Mouse (Mus musculus) ES-E14 (cell line): ENCODE data around the gene Glmp. TPM values are rescaled to one million over a fixed set of nuclear protein-coding genes. Genes with fewer than 3 reads are reported as not detected.
"Not testable (repeated sequence)": the region's sequence is repeated elsewhere in the genome, so short reads cannot be mapped to it uniquely, and the experiment has no call there.

ENCODE experiments used
- DNase-seq: peaks from one replicate; pipeline ENCODE4 v3.0.0-alpha.2; 2013; ENCODE audit warnings: low read depth, low spot score
- H3K27ac ChIP-seq: 2 replicates; pipeline ENCODE4 v1.5.1; 2012; ENCODE audit warnings: low read depth, mild to moderate bottlenecking, low read length, moderate library complexity, mixed read lengths; ENCODE audit not compliant: poor library complexity, insufficient read depth, severe bottlenecking
- H3K36me3 ChIP-seq: 2 replicates; pipeline ENCODE4 v1.6.1; 2012; ENCODE audit warnings: mild to moderate bottlenecking, low read length, moderate library complexity, mixed read lengths; ENCODE audit not compliant: control insufficient read depth, poor library complexity, insufficient read depth, severe bottlenecking
- H3K4me1 ChIP-seq, 2 experiments: fragments of 150-350 bp in 1 of 2; sonication (generic) in 1 of 2; 2 replicates each; pipeline ENCODE4 v1.6.1; 2012; ENCODE audit warnings: low read length in 2 of 2, mild to moderate bottlenecking in 1 of 2, mixed read lengths in 1 of 2; ENCODE audit not compliant: control insufficient read depth in 2 of 2, insufficient read depth in 2 of 2, poor library complexity in 1 of 2
- H3K4me3 ChIP-seq, 2 experiments: fragments of 150-350 bp in 1 of 2; sonication (generic) in 1 of 2; 2 replicates each; pipeline ENCODE4 v1.5.1; 2012; ENCODE audit warnings: low read length in 2 of 2, low read depth in 1 of 2, mild to moderate bottlenecking in 1 of 2, mixed read lengths in 1 of 2; ENCODE audit not compliant: insufficient read depth in 1 of 2, poor library complexity in 1 of 2, severe bottlenecking in 1 of 2
- H3K9ac ChIP-seq: 2 replicates; pipeline ENCODE4 v1.6.1; 2012; ENCODE audit warnings: low read depth, mild to moderate bottlenecking, low read length, mixed read lengths; ENCODE audit not compliant: poor library complexity, insufficient read depth, severe bottlenecking
- H3K9me3 ChIP-seq: fragments of 150-350 bp; sonication (generic); 2 replicates; pipeline ENCODE4 v1.6.1; 2012; ENCODE audit warnings: low read depth, mild to moderate bottlenecking, low read length; ENCODE audit not compliant: control insufficient read depth, insufficient read depth
- in situ Hi-C, 2 experiments: fragments of 600-800 bp; cut with MboI; formaldehyde crosslinking; loops; one replicate each; pipeline ENCODE4 v1.15.1; 2025; ENCODE audit warnings: low sequenced_read_pairs in 2 of 2, inconsistent platforms in 1 of 2; ENCODE audit not compliant: unreplicated experiment in 2 of 2
- total RNA-seq: library from RNA; depleted of rRNA; stranded (reverse); fragments of 300-350 nt; gene quantifications from 2 replicates; pipeline ENCODE4 v1.2.3, GENCODE M21; 2012; rRNA removed

The Glmp gene
- total RNA-seq, 1 experiment, result 147 TPM

DNA sequence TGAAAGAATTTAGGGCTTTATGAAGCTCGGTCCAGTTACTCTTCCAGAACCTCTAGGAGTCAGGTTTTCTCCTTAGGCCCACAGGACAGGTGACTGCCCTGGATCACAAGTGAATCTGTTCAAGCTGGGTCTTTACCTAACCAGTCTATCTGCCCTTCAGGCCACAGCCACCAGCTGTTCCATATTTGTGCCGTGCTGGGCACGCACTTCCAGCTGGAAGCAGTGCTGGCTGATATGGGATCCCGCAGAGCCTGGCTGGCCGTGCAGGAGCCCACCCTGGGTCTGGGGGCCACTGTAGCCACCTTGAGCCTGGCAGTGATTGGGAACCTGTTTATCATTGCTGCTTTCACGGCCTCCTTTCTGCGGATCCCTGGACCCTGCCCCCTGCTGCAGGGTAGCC lies 51.8 kb downstream of the Glmp start:
- H3K27ac ChIP-seq, H3K9me3 ChIP-seq, DNase-seq, in situ Hi-C loops, H3K4me3 ChIP-seq, H3K36me3 ChIP-seq, H3K4me1 ChIP-seq, H3K9ac ChIP-seq: not testable (repeated sequence)

DNA sequence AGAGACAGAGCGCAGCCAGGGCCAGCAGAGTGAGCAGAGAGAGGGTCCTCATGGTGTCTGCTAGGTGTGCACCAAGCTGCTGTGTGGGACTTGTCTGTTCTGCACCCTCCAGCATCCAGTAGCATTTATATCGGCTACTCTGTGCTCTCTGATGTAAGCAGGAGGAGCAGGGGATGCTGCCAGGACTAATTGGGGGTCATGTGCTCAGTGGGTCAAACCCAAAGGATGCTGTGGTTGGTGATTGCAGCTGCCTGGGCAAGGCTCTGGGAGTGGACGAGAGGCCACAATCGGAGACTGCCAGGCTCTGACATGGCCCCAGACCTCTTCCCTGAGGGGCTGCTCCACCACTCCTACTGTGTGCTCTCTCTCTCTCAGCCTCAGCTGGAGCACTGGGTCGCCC lies 53.8 kb downstream of the Glmp start, which contains the start of gene Bglap2:
Gene Bglap2, minus strand, starts transcription at position 101 of the 400 bp plus-strand sequence.
- in situ Hi-C loops, H3K4me1 ChIP-seq, H3K27ac ChIP-seq, DNase-seq, H3K36me3 ChIP-seq, H3K9me3 ChIP-seq, H3K4me3 ChIP-seq, H3K9ac ChIP-seq: not testable (repeated sequence)

Other genes starting within 250 kb of the Glmp start
- not detected in 2 replicates for gene Ttc24, start 246.7 kb upstream of the Glmp start, total RNA-seq
- 60.3 and 81.2 TPM in 2 replicates for gene Iqgap3, start 243.1 kb upstream of the Glmp start, total RNA-seq
- gene Mef2d, start 182.7 kb upstream of the Glmp start, total RNA-seq, result 8.8 and 10.4 TPM in 2 replicates
- 3.4 and 4.6 TPM in 2 replicates for gene Rhbg, start 70.3 kb upstream of the Glmp start, total RNA-seq
- 2.4 and 2.9 TPM in 2 replicates for gene Gm38392, start 37.8 kb upstream of the Glmp start, total RNA-seq
- 8.4 and 16.7 TPM in 2 replicates for gene Tsacc, start 28.0 kb upstream of the Glmp start, total RNA-seq
- gene Cct3, start 27.9 kb upstream of the Glmp start, total RNA-seq, result 793 and 920 TPM in 2 replicates
- 24.3 and 39.5 TPM in 2 replicates for gene Tmem79, start 11.1 kb downstream of the Glmp start, total RNA-seq
- gene Smg5, start 11.2 kb downstream of the Glmp start, total RNA-seq, result 182 and 230 TPM in 2 replicates
- gene Paqr6, start 39.6 kb downstream of the Glmp start, total RNA-seq, result 1.6 and 2.2 TPM in 2 replicates
- gene Bglap3, start 47.7 kb downstream of the Glmp start, total RNA-seq, result 2.6 and 3.2 TPM in 2 replicates
- gene Bglap2, start 53.7 kb downstream of the Glmp start, total RNA-seq, result not detected in 2 replicates
- not detected in 2 replicates for gene Bglap, start 59.4 kb downstream of the Glmp start, total RNA-seq
- gene Pmf1, start 85.3 kb downstream of the Glmp start, total RNA-seq, result 89.5 and 97.0 TPM in 2 replicates
- gene Slc25a44, start 100.1 kb downstream of the Glmp start, total RNA-seq, result 13.6 and 17.1 TPM in 2 replicates
- gene Sema4a, start 136.2 kb downstream of the Glmp start, total RNA-seq, result 8.8 and 10.1 TPM in 2 replicates
- gene Lmna, start 184.9 kb downstream of the Glmp start, total RNA-seq, result 80.1 and 121 TPM in 2 replicates
- gene Mex3a, start 207.4 kb downstream of the Glmp start, total RNA-seq, result 24.9 and 29.8 TPM in 2 replicates
- gene Rab25, start 223.3 kb downstream of the Glmp start, total RNA-seq, result 2.1 and 4.0 TPM in 2 replicates
- gene Lamtor2, start 228.1 kb downstream of the Glmp start, total RNA-seq, result 108 and 112 TPM in 2 replicates
- gene Ubqln4, start 228.7 kb downstream of the Glmp start, total RNA-seq, result 103 and 135 TPM in 2 replicates